Mouse (Mus musculus) duodenum, adult 2 months (tissue): ENCODE results near the gene Krt34. TPM values are rescaled to one million over a fixed set of nuclear protein-coding genes. Genes with fewer than 3 reads are reported as not detected.

Source experiments
- polyA plus RNA-seq: library from polyadenylated mRNA; depleted of rRNA; stranded (reverse); fragments of >200 nt; gene quantifications from 2 replicates; pipeline ENCODE4 v1.2.3, GENCODE M21; 2012; ENCODE audit warnings: low replicate concordance; rRNA removed

Gene Krt34
- polyA plus RNA-seq = not detected in 2 replicates

GRCm38 (mm10) chr11:100041454-100041853 lies at the start of gene Krt34:
TSS of gene Krt34 (minus strand) at chr11:100041554.

GRCm38 (mm10) chr11:100087861-100088260 lies 46.5 kb upstream of the Krt34 start, which contains the start of gene Krt32:
TSS of gene Krt32 (minus strand) at chr11:100088226.

GRCm38 (mm10) chr11:100050451-100050850 lies 9.1 kb upstream of the Krt34 start, which contains the start of gene Krt31:
TSS of gene Krt31 (minus strand) at chr11:100050551.

GRCm38 (mm10) chr11:100029768-100030167 lies 11.6 kb downstream of the Krt34 start, which contains the start of gene Krt33b:
TSS of gene Krt33b (minus strand) at chr11:100029868.

GRCm38 (mm10) chr11:100016112-100016511 lies 25.2 kb downstream of the Krt34 start, which contains the start of gene Krt33a:
TSS of gene Krt33a (minus strand) at chr11:100016212.

GRCm38 (mm10) chr11:99993620-99994383 lies 47.6 kb downstream of the Krt34 start, which contains the start of gene Krtap17-1:
TSS of gene Krtap17-1 (minus strand) at chr11:99993994.

Other genes with a start within 250 kb of the Krt34 start
- not detected in 2 replicates for gene Gm11596, start 248.1 kb downstream of the Krt34 start, polyA plus RNA-seq
- not detected in 2 replicates for gene Gm11569, start 242.6 kb downstream of the Krt34 start, polyA plus RNA-seq
- gene Gm11554, start 237.1 kb downstream of the Krt34 start, polyA plus RNA-seq = not detected in 2 replicates
- not detected in 2 replicates for gene Krtap4-13, start 231.7 kb downstream of the Krt34 start, polyA plus RNA-seq
- gene Gm11564, start 225.9 kb downstream of the Krt34 start, polyA plus RNA-seq = not detected in 2 replicates
- not detected in 2 replicates for gene 2300003K06Rik, start 203.5 kb downstream of the Krt34 start, polyA plus RNA-seq
- gene Krtap4-16, start 189.9 kb downstream of the Krt34 start, polyA plus RNA-seq = 1.4 TPM in 1 of 2 replicates, not detected in the other
- not detected in 2 replicates for gene Gm11568, start 183.6 kb downstream of the Krt34 start, polyA plus RNA-seq
- not detected in 2 replicates for gene Gm11559, start 177.1 kb downstream of the Krt34 start, polyA plus RNA-seq
- not detected in 2 replicates for gene Krtap9-1, start 168.2 kb downstream of the Krt34 start, polyA plus RNA-seq
- gene Gm11567, start 162.4 kb downstream of the Krt34 start, polyA plus RNA-seq = not detected in 2 replicates
- gene Krtap31-1, start 133.6 kb downstream of the Krt34 start, polyA plus RNA-seq = not detected in 2 replicates
- not detected in 2 replicates for gene Gm11565, start 126.8 kb downstream of the Krt34 start, polyA plus RNA-seq
- gene Krtap31-2, start 105.3 kb downstream of the Krt34 start, polyA plus RNA-seq = not detected in 2 replicates
- not detected in 2 replicates for gene Krtap9-5, start 93.1 kb downstream of the Krt34 start, polyA plus RNA-seq
- gene Krtap29-1, start 62.5 kb downstream of the Krt34 start, polyA plus RNA-seq = not detected in 2 replicates
- gene Krtap16-1, start 55.0 kb downstream of the Krt34 start, polyA plus RNA-seq = not detected in 2 replicates
- gene Krtap17-1, start 47.6 kb downstream of the Krt34 start, polyA plus RNA-seq = not detected in 2 replicates
- gene Krt33a, start 25.3 kb downstream of the Krt34 start, polyA plus RNA-seq = not detected in 2 replicates
- gene Krt33b, start 11.7 kb downstream of the Krt34 start, polyA plus RNA-seq = not detected in 2 replicates
- gene Krt31, start 9.0 kb upstream of the Krt34 start, polyA plus RNA-seq = 0.09 and 0.17 TPM in 2 replicates
- 0.18 TPM in 1 of 2 replicates, not detected in the other for gene Krt32, start 46.7 kb upstream of the Krt34 start, polyA plus RNA-seq
- not detected in 2 replicates for gene Krt35, start 54.7 kb upstream of the Krt34 start, polyA plus RNA-seq
- 0.11 TPM in 1 of 2 replicates, not detected in the other for gene Krt36, start 64.1 kb upstream of the Krt34 start, polyA plus RNA-seq
- 0.24 and 2.1 TPM in 2 replicates for gene Krt13, start 80.0 kb upstream of the Krt34 start, polyA plus RNA-seq
- gene Krt15, start 94.4 kb upstream of the Krt34 start, polyA plus RNA-seq = 0.12 and 0.37 TPM in 2 replicates
- 1,125 and 1,286 TPM in 2 replicates for gene Krt19, start 107.1 kb upstream of the Krt34 start, polyA plus RNA-seq
- not detected in 2 replicates for gene Krt9, start 151.7 kb upstream of the Krt34 start, polyA plus RNA-seq
- 0.05 and 0.34 TPM in 2 replicates for gene Krt14, start 166.0 kb upstream of the Krt34 start, polyA plus RNA-seq
- not detected in 2 replicates for gene Krt16, start 207.3 kb upstream of the Krt34 start, polyA plus RNA-seq
- gene Krt17, start 219.5 kb upstream of the Krt34 start, polyA plus RNA-seq = 0.13 and 0.21 TPM in 2 replicates
- gene Krt42, start 228.3 kb upstream of the Krt34 start, polyA plus RNA-seq = not detected in 2 replicates